Mouse (Mus musculus) CH12.LX (cell line): ENCODE results near the gene Erf. TPM values are rescaled to one million over a fixed set of nuclear protein-coding genes. Genes with fewer than 3 reads are reported as not detected.
A peak's percentile ranks its signal among the peaks of the same experiment; 100 is the strongest.

Experiments
- DNase-seq: peaks from one replicate; pipeline ENCODE4 v3.0.0-alpha.2; 2013; ENCODE audit errors: extremely low read depth
- H3K27ac ChIP-seq: 2 replicates; pipeline ENCODE4 v1.5.1; 2012; ENCODE audit warnings: low read depth, mild to moderate bottlenecking, control low read depth, moderate library complexity; ENCODE audit not compliant: insufficient read depth
- H3K27me3 ChIP-seq: replicated peaks from 2 replicates; pipeline ENCODE3; 2012; ENCODE audit warnings: inconsistent platforms
- H3K36me3 ChIP-seq, 2 experiments: replicated peaks in 1 of 2; 2 replicates each; pipeline versions ENCODE3 to v1.6.1; 2012; ENCODE audit warnings: inconsistent platforms in 1 of 2, low read length in 1 of 2, mild to moderate bottlenecking in 1 of 2, mixed read lengths in 1 of 2, moderate library complexity in 1 of 2; ENCODE audit not compliant: control insufficient read depth in 1 of 2, insufficient read depth in 1 of 2
- H3K4me1 ChIP-seq, 2 experiments: 2 replicates each; pipeline ENCODE4 v1.6.1; 2012; ENCODE audit warnings: inconsistent platforms in 1 of 2, moderate library complexity in 1 of 2; ENCODE audit not compliant: insufficient read depth in 2 of 2, control insufficient read depth in 1 of 2
- H3K4me2 ChIP-seq: 2 replicates; pipeline ENCODE4 v1.6.1; 2012; ENCODE audit warnings: low read depth, mild to moderate bottlenecking, control low read depth; ENCODE audit not compliant: poor library complexity, insufficient read depth, severe bottlenecking
- H3K4me3 ChIP-seq, 3 experiments: fragments of 150-350 bp in 1 of 3; sonication (generic) in 1 of 3; replicated peaks in 1 of 3; 2 replicates each; pipeline versions ENCODE3 to v1.5.1; 2011 to 2012; ENCODE audit warnings: low read depth in 2 of 3, low read length in 2 of 3, mild to moderate bottlenecking in 2 of 3, moderate library complexity in 2 of 3, control low read depth in 1 of 3, improper control_type of control experiment in 1 of 3, inconsistent platforms in 1 of 3, mixed read lengths in 1 of 3; ENCODE audit not compliant: poor library complexity in 1 of 3
- H3K79me2 ChIP-seq: replicated peaks from 2 replicates; pipeline ENCODE4 v1.6.1; 2012; ENCODE audit warnings: mild to moderate bottlenecking, moderate library complexity; ENCODE audit not compliant: control insufficient read depth, poor library complexity, insufficient read depth, severe bottlenecking; ENCODE audit errors: extremely low read depth
- H3K9ac ChIP-seq: 2 replicates; pipeline ENCODE4 v1.6.1; 2012; ENCODE audit warnings: low read depth, mild to moderate bottlenecking, control low read depth, moderate library complexity; ENCODE audit not compliant: insufficient read depth
- H3K9me3 ChIP-seq: replicated peaks from 2 replicates; pipeline ENCODE3; 2012; ENCODE audit warnings: low read length, inconsistent platforms, mixed read lengths
- CHD1 ChIP-seq: IDR thresholded peaks from 2 replicates; pipeline ENCODE4 v1.6.1; 2012; ENCODE audit warnings: low read depth, low read length, improper control_type of control experiment, inconsistent platforms
- CTCF ChIP-seq, 2 experiments: IDR thresholded peaks in 1 of 2; conservative IDR thresholded peaks in 1 of 2; 2 replicates each; pipeline ENCODE4 v1.5.1; 2011 to 2012; ENCODE audit warnings: low read depth in 2 of 2, low read length in 2 of 2, improper control_type of control experiment in 1 of 2, inconsistent platforms in 1 of 2, mild to moderate bottlenecking in 1 of 2, moderate library complexity in 1 of 2
- ELF1 ChIP-seq: IDR thresholded peaks from 2 replicates; pipeline ENCODE4 v1.6.1; 2014; ENCODE audit warnings: low read depth, mild to moderate bottlenecking, inconsistent platforms, low read length, improper control_type of control experiment
- MAX ChIP-seq: IDR thresholded peaks from 2 replicates; pipeline ENCODE4 v1.6.1; 2011; ENCODE audit warnings: low read length, improper control_type of control experiment
- MAZ ChIP-seq: IDR thresholded peaks from 2 replicates; pipeline ENCODE4 v1.6.1; 2012; ENCODE audit warnings: low read depth, mild to moderate bottlenecking, inconsistent platforms, low read length, improper control_type of control experiment, moderate library complexity
- NRF1 ChIP-seq: IDR thresholded peaks from 2 replicates; pipeline ENCODE4 v1.6.1; 2014; ENCODE audit warnings: low read depth, mild to moderate bottlenecking, inconsistent platforms, low read length, improper control_type of control experiment, moderate library complexity
- POLR2A ChIP-seq: IDR thresholded peaks from 2 replicates; pipeline ENCODE4 v1.6.1; 2011; ENCODE audit warnings: low read depth, mild to moderate bottlenecking, improper control_type of control experiment, low read length
- POLR2AphosphoS2 ChIP-seq: IDR thresholded peaks from 2 replicates; pipeline ENCODE4 v1.6.1; 2011; ENCODE audit warnings: low read depth, low read length, improper control_type of control experiment
- SIN3A ChIP-seq: IDR thresholded peaks from 2 replicates; pipeline ENCODE4 v1.6.1; 2012; ENCODE audit warnings: low read length, improper control_type of control experiment, inconsistent platforms
- ZC3H11A ChIP-seq: IDR thresholded peaks from 2 replicates; pipeline ENCODE4 v1.6.1; 2012; ENCODE audit warnings: low read depth, mild to moderate bottlenecking, inconsistent platforms, low read length, improper control_type of control experiment
- dilution Hi-C: fragments of 300-500 bp; cut with MboI; formaldehyde crosslinking; loops from 2 replicates; pipeline ENCODE4 v1.14.3; 2020; ENCODE audit warnings: low sequenced_read_pairs; ENCODE audit not compliant: extremely low pct_unique_long_range_greater_than_20kb, extremely low pct_ligation_motif_present
- in situ Hi-C: fragments of 300-500 bp; cut with MboI; formaldehyde crosslinking; loops from 3 replicates; pipeline ENCODE4 v1.14.3; 2019; ENCODE audit warnings: low sequenced_read_pairs, low pct_ligation_motif_present, low pct_unique_long_range_greater_than_20kb, mixed read lengths
- polyA plus RNA-seq: library from polyadenylated mRNA; unstranded; fragments of >175 nt; gene quantifications from 2 replicates; pipeline ENCODE4 v1.2.1, GENCODE M21; 2012; ENCODE audit warnings: low read depth; ENCODE audit not compliant: insufficient read length
- total RNA-seq, 2 experiments: library from RNA; depleted of rRNA; stranded (reverse); fragments of 300-350 nt in 1 of 2; fragments of >200 nt in 1 of 2; gene quantifications; 2 replicates each; pipeline ENCODE4 v1.2.3; 2012 to 2014

Erf gene
- total and polyA plus RNA-seq, 3 experiments, result 6.1 to 15.4 (median 13.2) TPM

DNA sequence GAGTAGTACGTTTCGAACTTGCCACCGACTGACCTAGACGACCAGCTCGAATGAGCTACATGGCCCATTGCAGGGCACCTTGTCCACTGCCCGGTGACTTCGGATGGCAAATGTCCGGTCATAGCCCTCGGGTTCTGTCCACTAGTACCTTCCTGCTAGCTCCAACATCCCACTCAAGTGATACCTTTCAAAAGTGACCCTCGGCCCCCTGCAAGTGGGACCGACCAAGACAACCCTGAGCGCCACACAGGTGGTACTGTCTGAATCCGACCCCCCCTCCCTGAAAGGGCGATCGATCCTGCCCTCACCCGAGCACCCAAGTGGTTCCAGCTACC is 31.2 kb downstream of the Erf start:
- Histone ChIP-seq H3K9ac (peak overlapping the region; percentile 58), H3K9me3 (no peaks in the 10 kb centered on the region), H3K4me2 (peak overlapping the region; percentile 76)
- in situ Hi-C loops (no loop called here), dilution Hi-C loops (no loop called here)
- no peak for DNase-seq
- TF ChIP-seq ZC3H11A, result no peak
- 0 out of 2 replicates have a peak, but pooled peaks have one; percentile 19 for TF ChIP-seq SIN3A
- TF ChIP-seq, all 38 proteins: peak for 1
- no peaks in the 10 kb centered on the region for H3K27me3 ChIP-seq
- peaks cover 16 to 38% of the 10 kb centered on the region in 2 experiments for H3K36me3 ChIP-seq
- H3K27ac ChIP-seq, result no peak overlapping the region
- peaks cover 3 to 41% of the 10 kb centered on the region in 2 experiments; a peak in 3 of 4 replicates for H3K4me1 ChIP-seq
- H3K4me3 ChIP-seq, result peak overlapping the region; percentile 73 to 86 (median 86)
- peaks cover 9% of the 10 kb centered on the region for H3K79me2 ChIP-seq

DNA sequence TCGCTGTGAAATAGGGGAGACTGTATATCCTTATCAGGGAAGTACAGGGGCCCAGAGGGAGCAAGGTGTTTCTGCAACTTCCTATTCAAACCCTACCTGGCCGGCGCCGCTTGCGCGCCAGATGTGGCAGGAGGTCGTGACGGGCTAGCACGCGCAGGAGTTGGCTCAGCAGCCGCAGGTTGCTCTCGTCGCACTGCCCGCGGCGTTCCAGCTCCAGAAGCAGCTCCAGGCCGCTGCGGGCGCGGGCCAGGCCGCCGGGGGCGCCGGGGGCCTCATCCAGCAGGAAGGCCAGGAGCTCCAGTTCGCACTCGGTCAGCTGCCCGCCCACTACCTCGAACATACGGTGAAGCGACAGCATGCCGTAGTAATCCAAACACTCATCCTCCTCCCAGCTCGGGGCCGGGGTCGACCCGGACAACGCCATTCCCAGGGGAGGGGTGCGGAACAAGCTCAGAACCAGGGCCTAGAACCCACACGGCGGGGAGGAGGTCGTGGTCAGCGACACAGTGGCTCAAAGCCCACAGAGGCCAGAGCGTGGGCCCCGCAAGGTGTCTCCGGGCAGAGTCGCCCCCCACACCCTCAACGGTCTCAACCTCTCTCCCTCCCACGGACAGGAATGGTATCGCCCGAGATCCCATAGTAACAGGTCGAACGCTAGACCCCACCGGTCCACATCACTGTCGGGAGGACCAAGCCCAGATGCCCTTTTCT is 31.7 kb downstream of the Erf start:
- dilution Hi-C loops, result no loop called here
- peaks cover 3 to 41% of the 10 kb centered on the region in 2 experiments; a peak in 3 of 4 replicates for H3K4me1 ChIP-seq
- H3K4me2 ChIP-seq, result peak overlapping the region; percentile 76
- peak; percentile 53 for DNase-seq
- H3K27ac ChIP-seq, result 0 out of 2 replicates have a peak overlapping the region, but pooled peaks have one; percentile 8
- H3K27me3 ChIP-seq, result no peaks in the 10 kb centered on the region
- TF ChIP-seq NRF1, result peak; percentile 3; the same call in 1 of the 2 replicates
- peak; percentile 99 for TF ChIP-seq CHD1
- TF ChIP-seq POLR2AphosphoS2, result no peak
- no peak for TF ChIP-seq CTCF (conservative IDR thresholded peaks at IDR 0.05 in 1 of 2, IDR thresholded peaks at IDR 0.05 in 1 of 2; ENCODE audit: low read depth in 2 of 2, low read length in 2 of 2)
- TF ChIP-seq POLR2A, result 0 out of 2 replicates have a peak, but pooled peaks have one; percentile 19
- TF ChIP-seq ELF1, result peak; percentile 32; the same call in 1 of the 2 replicates
- TF ChIP-seq SIN3A, result 0 out of 2 replicates have a peak, but pooled peaks have one; percentile 16
- TF ChIP-seq, all 38 proteins: peak for 5
- Histone ChIP-seq H3K9ac (peak overlapping the region; percentile 58), H3K79me2 (peaks cover 9% of the 10 kb centered on the region), H3K4me3 (peak overlapping the region; percentile 73 to 86 (median 86)), H3K36me3 (peaks cover 10 to 35% of the 10 kb centered on the region in 2 experiments), H3K9me3 (no peaks in the 10 kb centered on the region)
- in situ Hi-C loops, result no loop called here

DNA sequence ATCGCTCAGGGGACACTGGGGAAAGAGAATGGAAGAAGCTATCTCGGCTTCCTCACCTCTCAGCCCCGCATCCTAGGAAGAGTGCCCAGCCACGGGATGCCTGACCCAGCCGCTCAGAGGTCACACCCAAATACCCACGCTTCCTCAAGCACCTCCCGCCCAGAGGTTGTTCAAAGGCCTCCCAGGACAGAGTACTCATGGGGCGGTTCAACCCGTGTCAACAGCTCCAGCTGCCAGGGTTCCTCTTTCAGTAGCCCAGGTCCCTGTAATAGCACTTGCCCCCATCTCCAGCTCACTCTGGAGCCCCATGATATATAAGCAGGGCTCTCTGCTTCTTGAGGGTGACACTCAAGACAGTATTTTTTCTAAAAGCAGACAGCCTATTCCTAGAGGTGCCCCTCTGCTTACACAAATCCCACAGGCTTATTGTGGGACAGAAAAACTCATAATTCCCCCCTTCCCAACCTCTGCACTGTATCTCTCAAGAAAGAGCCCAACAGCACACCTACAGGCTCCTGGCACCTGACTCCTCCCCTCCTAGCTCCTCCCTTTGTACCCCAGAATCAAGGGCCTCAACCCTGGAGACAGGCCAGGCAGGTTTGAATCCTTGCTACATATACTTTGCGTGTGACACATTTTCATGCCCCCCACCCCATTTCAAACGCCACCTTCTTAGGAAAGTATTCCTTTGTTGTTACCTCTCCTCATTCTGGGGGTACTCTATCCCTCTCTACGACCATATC is 32.7 kb downstream of the Erf start:
- H3K27ac ChIP-seq, result no peak overlapping the region
- H3K36me3 ChIP-seq, result peaks cover 9 to 29% of the 10 kb centered on the region in 2 experiments
- H3K9ac ChIP-seq, result no peak overlapping the region
- H3K4me2 ChIP-seq, result peak overlapping the region; percentile 76; the same call in 1 of the 2 replicates
- peaks cover 3 to 37% of the 10 kb centered on the region in 2 experiments; a peak in 3 of 4 replicates for H3K4me1 ChIP-seq
- DNase-seq, result no peak
- no peak for TF ChIP-seq MAX
- TF ChIP-seq MAZ, result 0 out of 2 replicates have a peak, but pooled peaks have one; percentile 6
- TF ChIP-seq, all 38 proteins: peak for 1
- dilution Hi-C loops, result no loop called here
- no peak overlapping the region for H3K4me3 ChIP-seq
- H3K9me3 ChIP-seq, result no peaks in the 10 kb centered on the region
- no peaks in the 10 kb centered on the region for H3K27me3 ChIP-seq
- H3K79me2 ChIP-seq, result peaks cover 9% of the 10 kb centered on the region
- in situ Hi-C loops, result no loop called here
